7 mouse cellular contexts compared by ENCODE assay signal in genomic region chr16:48993231-48993558, GRCm38 (mm10). TPM values are rescaled to one million over a fixed set of nuclear protein-coding genes. Genes with fewer than 3 reads are reported as not detected.
DNase-seq lines count a peak whose midpoint lies in the region; ATAC-seq lines count a peak whose summit lies in the region.

No protein-coding gene starts in this region.

- H3K4me3 ChIP-seq in megakaryocyte, embryonic 14.5 days (replicated peaks) = peak overlapping the region; percentile 100
- H3K4me3 ChIP-seq in forebrain, embryonic 11.5 days (ENCODE audit: low read depth, low read length) = peak overlapping the region; percentile 82
- peak overlapping the region; percentile 86 for H3K4me3 ChIP-seq in limb, embryonic 13.5 days
- H3K4me3 ChIP-seq in stomach, embryonic 14.5 days (ENCODE audit: low read depth, low read length) = peak overlapping the region; percentile 87

- H3K27ac ChIP-seq in forebrain, embryonic 11.5 days (ENCODE audit: low read depth, low read length) = peak overlapping the region; percentile 88
- H3K27ac ChIP-seq in limb, embryonic 13.5 days = peak overlapping the region; percentile 94
- H3K27ac ChIP-seq in stomach, embryonic 14.5 days (ENCODE audit: low read length) = peak overlapping the region; percentile 93; the same call in 1 of the 2 replicates

- peaks cover 35% of the 10 kb centered on the region for H3K4me1 ChIP-seq in megakaryocyte, embryonic 14.5 days
- peaks cover 4% of the 10 kb centered on the region; the same call in 1 of the 2 replicates for H3K4me1 ChIP-seq in forebrain, embryonic 11.5 days (replicated peaks; ENCODE audit: control insufficient read depth, insufficient read depth, low read length)
- H3K4me1 ChIP-seq in limb, embryonic 13.5 days = peaks cover 24% of the 10 kb centered on the region
- peaks cover 11% of the 10 kb centered on the region for H3K4me1 ChIP-seq in stomach, embryonic 14.5 days (ENCODE audit: control insufficient read depth, insufficient read depth, low read length)

- ATAC-seq in megakaryocyte, adult 5-6 weeks (ENCODE audit: poor library complexity, severe bottlenecking) = no peak
- ATAC-seq in forebrain, embryonic 11.5 days (replicated peaks; ENCODE audit: low FRiP score) = no peak
- ATAC-seq in limb, embryonic 13.5 days (ENCODE audit: low FRiP score, low read depth) = no peak
- no peak for ATAC-seq in stomach, embryonic 14.5 days (ENCODE audit: insufficient number of reproducible peaks, insufficient read depth, low FRiP score, low read depth)
- no peak for ATAC-seq in granulocyte monocyte progenitor cell, adult 5-6 weeks (replicated peaks; ENCODE audit: poor library complexity, severe bottlenecking)

- H3K27me3 ChIP-seq in megakaryocyte, embryonic 14.5 days (replicated peaks) = no peaks in the 10 kb centered on the region
- H3K27me3 ChIP-seq in forebrain, embryonic 11.5 days (ENCODE audit: control insufficient read depth, insufficient read depth, low read length) = no peaks in the 10 kb centered on the region
- H3K27me3 ChIP-seq in limb, embryonic 13.5 days = no peaks in the 10 kb centered on the region
- no peaks in the 10 kb centered on the region for H3K27me3 ChIP-seq in stomach, embryonic 14.5 days (ENCODE audit: control insufficient read depth, insufficient read depth, low read length)

- DNase-seq in forebrain, embryonic 11.5 days (ENCODE audit: low spot score) = no peak
- no peak for DNase-seq in left cerebral cortex, postnatal 36 days (ENCODE audit: low spot score in 2 of 2)

- H3K9me3 ChIP-seq in megakaryocyte, embryonic 14.5 days = no peaks in the 10 kb centered on the region
- no peaks in the 10 kb centered on the region for H3K9me3 ChIP-seq in forebrain, embryonic 11.5 days (ENCODE audit: control insufficient read depth, low read length)
- H3K9me3 ChIP-seq in limb, embryonic 13.5 days = no peaks in the 10 kb centered on the region
- no peaks in the 10 kb centered on the region for H3K9me3 ChIP-seq in stomach, embryonic 14.5 days (ENCODE audit: control insufficient read depth, low read depth, low read length)

- H3K36me3 ChIP-seq in megakaryocyte, embryonic 14.5 days (replicated peaks; ENCODE audit: low read length) = peaks cover 13% of the 10 kb centered on the region
- H3K36me3 ChIP-seq in forebrain, embryonic 11.5 days (ENCODE audit: control insufficient read depth, insufficient read depth, low read length) = no peaks in the 10 kb centered on the region
- H3K36me3 ChIP-seq in limb, embryonic 13.5 days = peaks cover 8% of the 10 kb centered on the region
- H3K36me3 ChIP-seq in stomach, embryonic 14.5 days (ENCODE audit: control insufficient read depth, insufficient read depth, low read length) = no peaks in the 10 kb centered on the region

- intact Hi-C loops in left cerebral cortex, postnatal 36 days (cut with DNase I) = no loop called here

- peak overlapping the region; percentile 96 for H3K9ac ChIP-seq in forebrain, embryonic 11.5 days (ENCODE audit: low read length)
- H3K9ac ChIP-seq in limb, embryonic 13.5 days = peak overlapping the region; percentile 95
- H3K9ac ChIP-seq in stomach, embryonic 14.5 days (replicated peaks; ENCODE audit: low read depth, low read length) = peak overlapping the region; percentile 97

- peak overlapping the region; percentile 64 for H3K4me2 ChIP-seq in forebrain, embryonic 11.5 days (ENCODE audit: low read depth, low read length, severe bottlenecking)
- H3K4me2 ChIP-seq in limb, embryonic 13.5 days (replicated peaks) = peak overlapping the region; percentile 72
- peak overlapping the region; percentile 66 for H3K4me2 ChIP-seq in stomach, embryonic 14.5 days (replicated peaks; ENCODE audit: low read depth, low read length)

- 3% methylated on average over 9 of the region's 9 CpGs for WGBS in forebrain, embryonic 11.5 days
- WGBS in limb, embryonic 13.5 days = 3% methylated on average over 9 of the region's 9 CpGs
- WGBS in stomach, embryonic 14.5 days = 3% methylated on average over 9 of the region's 9 CpGs

RNA-seq across cellular contexts. Expression of gene Dzip3, which starts 0.8 kb away (rescaled TPM):
- polyA plus RNA-seq in megakaryocyte, embryonic 14.5 days (2012; ENCODE audit: insufficient read depth, low replicate concordance) = 3.6 and 4.0 TPM in 2 replicates
- total RNA-seq in megakaryocyte, adult 5-6 weeks (2015) = 11.9 and 16.3 TPM in 2 replicates
- 10.5 and 17.2 TPM in 2 replicates for total RNA-seq in megakaryocyte, adult 5-6 weeks (2017)
- polyA plus RNA-seq in forebrain, embryonic 11.5 days (2014; fragmentation: Nextera tagmentation; extraction: Ambion mirVana) = 46.7 and 54.3 TPM in 2 replicates
- polyA plus RNA-seq in limb, embryonic 13.5 days (2015; fragmentation: Nextera tagmentation; extraction: Ambion mirVana) = 40.2 and 41.0 TPM in 2 replicates
- polyA plus RNA-seq in stomach, embryonic 14.5 days (2014; fragmentation: Nextera tagmentation; extraction: Ambion mirVana) = 36.1 and 40.6 TPM in 2 replicates
- total RNA-seq in granulocyte monocyte progenitor cell, adult 5-6 weeks (2014; fragmentation: Nextera tagmentation) = 28.6 and 31.5 TPM in 2 replicates
- 21.8 and 40.1 TPM in 2 replicates for total RNA-seq in granulocyte monocyte progenitor cell, adult 5-6 weeks (2017)
- total RNA-seq in left cerebral cortex, postnatal 36 days (2021) = 10 to 100 TPM; 69.9 to 81.4 TPM

RNA-seq across cellular contexts. Expression of gene Cip2a, which starts 0.8 kb away (rescaled TPM):
- 1.2 TPM in 1 of 2 replicates, not detected in the other for polyA plus RNA-seq in megakaryocyte, embryonic 14.5 days (2012; ENCODE audit: insufficient read depth, low replicate concordance)
- total RNA-seq in megakaryocyte, adult 5-6 weeks (2015) = 87.9 and 102 TPM in 2 replicates
- total RNA-seq in megakaryocyte, adult 5-6 weeks (2017) = 107 and 114 TPM in 2 replicates
- polyA plus RNA-seq in forebrain, embryonic 11.5 days (2014; fragmentation: Nextera tagmentation; extraction: Ambion mirVana) = 54.7 and 57.8 TPM in 2 replicates
- 28.2 and 29.6 TPM in 2 replicates for polyA plus RNA-seq in limb, embryonic 13.5 days (2015; fragmentation: Nextera tagmentation; extraction: Ambion mirVana)
- polyA plus RNA-seq in stomach, embryonic 14.5 days (2014; fragmentation: Nextera tagmentation; extraction: Ambion mirVana) = 34.9 and 35.4 TPM in 2 replicates
- total RNA-seq in granulocyte monocyte progenitor cell, adult 5-6 weeks (2014; fragmentation: Nextera tagmentation) = 37.0 and 52.9 TPM in 2 replicates
- total RNA-seq in granulocyte monocyte progenitor cell, adult 5-6 weeks (2017) = 82.4 and 109 TPM in 2 replicates
- total RNA-seq in left cerebral cortex, postnatal 36 days (2021) = 1 to 10 TPM; 2.4 TPM

Comparison
In these comparisons a context has a peak if more than half of its experiments do, and no peak if none do; other contexts are left out.
1. RNA of gene Cip2a, which starts 0.8 kb away (polyA plus RNA-seq): 54.7 to 57.8 TPM in forebrain, embryonic 11.5 days, 34.9 to 35.4 TPM in stomach, embryonic 14.5 days and 28.2 to 29.6 TPM in limb, embryonic 13.5 days; 1.2 TPM in megakaryocyte, embryonic 14.5 days; every median in the first group is over 10 times any median in the second.
2. Peak in every context shown above with its lines, with median percentiles within 50 percentile points of each other: H3K4me3 ChIP-seq, H3K27ac ChIP-seq, H3K4me2 ChIP-seq and H3K9ac ChIP-seq.